In genomic region chr11:82844771-82845414, GRCm38 (mm10) we compare ENCODE assay signal across 11 mouse cellular contexts. TPM values are rescaled to one million over a fixed set of nuclear protein-coding genes. Genes with fewer than 3 reads are reported as not detected.
DNase-seq lines count a peak whose midpoint lies in the region; ATAC-seq and TF ChIP-seq lines count a peak whose summit lies in the region.
"Had no signal": no experiment of that assay in that cellular context is flagged by ENCODE, and none has a peak within 500 bp of the region (broad histone marks: within the 10 kb centered on the region; RNA-seq: fewer than 3 reads in every experiment).

No protein-coding gene starts in this region.

- ATAC-seq in forebrain, embryonic 12.5 days (ENCODE audit: low FRiP score) = no peak
- ATAC-seq in forebrain, embryonic 16.5 days = no peak
- ATAC-seq in lung, postnatal 0 days = no peak
- ATAC-seq in hindbrain, embryonic 15.5 days (ENCODE audit: low FRiP score, low read depth) = no peak
- no peak for ATAC-seq in neural tube, embryonic 13.5 days (ENCODE audit: low read depth)
- ATAC-seq in granulocyte monocyte progenitor cell, adult 5-6 weeks (replicated peaks; ENCODE audit: poor library complexity, severe bottlenecking) = no peak

- H3K9me3 ChIP-seq in forebrain, embryonic 12.5 days = no peaks in the 10 kb centered on the region
- no peaks in the 10 kb centered on the region for H3K9me3 ChIP-seq in forebrain, embryonic 16.5 days (ENCODE audit: control insufficient read depth, low read length)
- H3K9me3 ChIP-seq in lung, postnatal 0 days (ENCODE audit: low read length) = no peaks in the 10 kb centered on the region
- no peaks in the 10 kb centered on the region for H3K9me3 ChIP-seq in hindbrain, embryonic 15.5 days
- no peaks in the 10 kb centered on the region for H3K9me3 ChIP-seq in neural tube, embryonic 13.5 days

- TF ChIP-seq EP300 in lung, postnatal 0 days (IDR thresholded peaks at IDR 0.05) = no peak

- H3K36me3 ChIP-seq in forebrain, embryonic 12.5 days (replicated peaks) = no peaks in the 10 kb centered on the region
- no peaks in the 10 kb centered on the region for H3K36me3 ChIP-seq in forebrain, embryonic 16.5 days (ENCODE audit: control insufficient read depth, insufficient read depth)
- no peaks in the 10 kb centered on the region for H3K36me3 ChIP-seq in lung, postnatal 0 days (ENCODE audit: insufficient read depth, low read length)
- H3K36me3 ChIP-seq in hindbrain, embryonic 15.5 days = no peaks in the 10 kb centered on the region
- no peaks in the 10 kb centered on the region for H3K36me3 ChIP-seq in neural tube, embryonic 13.5 days

- H3K9ac ChIP-seq in forebrain, embryonic 12.5 days = no peak overlapping the region
- no peak overlapping the region for H3K9ac ChIP-seq in forebrain, embryonic 16.5 days (replicated peaks; ENCODE audit: low read depth, low read length)
- H3K9ac ChIP-seq in lung, postnatal 0 days (replicated peaks; ENCODE audit: low read depth) = no peak overlapping the region
- no peak overlapping the region for H3K9ac ChIP-seq in hindbrain, embryonic 15.5 days
- peak overlapping the region; percentile 58 for H3K9ac ChIP-seq in neural tube, embryonic 13.5 days

- H3K27me3 ChIP-seq in forebrain, embryonic 12.5 days = 0 out of 2 replicates have a peak, but pooled peaks cover 9% of the 10 kb centered on the region
- no peaks in the 10 kb centered on the region for H3K27me3 ChIP-seq in forebrain, embryonic 16.5 days (replicated peaks; ENCODE audit: control insufficient read depth, insufficient read depth, low read length)
- H3K27me3 ChIP-seq in lung, postnatal 0 days (replicated peaks; ENCODE audit: insufficient read depth, low read length) = no peaks in the 10 kb centered on the region
- H3K27me3 ChIP-seq in hindbrain, embryonic 15.5 days = no peaks in the 10 kb centered on the region
- H3K27me3 ChIP-seq in neural tube, embryonic 13.5 days = no peaks in the 10 kb centered on the region

- 0 out of 2 replicates have a peak overlapping the region, but pooled peaks have one; percentile 13 for H3K4me2 ChIP-seq in forebrain, embryonic 12.5 days
- no peak overlapping the region for H3K4me2 ChIP-seq in forebrain, embryonic 16.5 days (ENCODE audit: low read length)
- H3K4me2 ChIP-seq in lung, postnatal 0 days (replicated peaks; ENCODE audit: low read depth, low read length) = peak overlapping the region; percentile 8; the same call in 1 of the 2 replicates
- peak overlapping the region; percentile 41; the same call in 1 of the 2 replicates for H3K4me2 ChIP-seq in hindbrain, embryonic 15.5 days
- no peak overlapping the region for H3K4me2 ChIP-seq in neural tube, embryonic 13.5 days

- peaks cover 29% of the 10 kb centered on the region for H3K4me1 ChIP-seq in forebrain, embryonic 12.5 days
- peaks cover 14% of the 10 kb centered on the region for H3K4me1 ChIP-seq in forebrain, embryonic 16.5 days (replicated peaks; ENCODE audit: control insufficient read depth, insufficient read depth, low read length)
- no peaks in the 10 kb centered on the region for H3K4me1 ChIP-seq in lung, postnatal 0 days (ENCODE audit: insufficient read depth, low read depth, low read length)
- peaks cover 14% of the 10 kb centered on the region for H3K4me1 ChIP-seq in hindbrain, embryonic 15.5 days (replicated peaks)
- H3K4me1 ChIP-seq in neural tube, embryonic 13.5 days (replicated peaks) = peaks cover 38% of the 10 kb centered on the region

- H3K27ac ChIP-seq in forebrain, embryonic 12.5 days = peak overlapping the region; percentile 50; the same call in 1 of the 2 replicates
- H3K27ac ChIP-seq in forebrain, embryonic 16.5 days (ENCODE audit: low read length) = no peak overlapping the region
- H3K27ac ChIP-seq in lung, postnatal 0 days (ENCODE audit: low read length) = no peak overlapping the region
- H3K27ac ChIP-seq in hindbrain, embryonic 15.5 days (replicated peaks) = no peak overlapping the region
- 0 out of 2 replicates have a peak overlapping the region, but pooled peaks have one; percentile 38 for H3K27ac ChIP-seq in neural tube, embryonic 13.5 days (replicated peaks)

- DNase-seq in lung, postnatal 0 days (ENCODE audit: low spot score) = no peak
- no peak for DNase-seq in lung, postnatal 14 days
- no peak for DNase-seq in urinary bladder, postnatal 36 days (ENCODE audit: low spot score in 2 of 2)

- no peak overlapping the region for H3K4me3 ChIP-seq in forebrain, embryonic 12.5 days (replicated peaks)
- no peak overlapping the region for H3K4me3 ChIP-seq in forebrain, embryonic 16.5 days (replicated peaks; ENCODE audit: low read length)
- no peak overlapping the region for H3K4me3 ChIP-seq in lung, postnatal 0 days (ENCODE audit: low read depth, low read length)
- no peak overlapping the region for H3K4me3 ChIP-seq in hindbrain, embryonic 15.5 days
- no peak overlapping the region for H3K4me3 ChIP-seq in neural tube, embryonic 13.5 days

- TF ChIP-seq CTCF in lung, postnatal 0 days (IDR thresholded peaks at IDR 0.05) = no peak

- 75% methylated on average over 11 of the region's 11 CpGs for WGBS in forebrain, embryonic 12.5 days
- WGBS in forebrain, embryonic 16.5 days = 79% methylated on average over 11 of the region's 11 CpGs
- WGBS in lung, postnatal 0 days = 70% methylated on average over 11 of the region's 11 CpGs
- 76% methylated on average over 11 of the region's 11 CpGs for WGBS in hindbrain, embryonic 15.5 days
- 65% methylated on average over 11 of the region's 11 CpGs for WGBS in neural tube, embryonic 13.5 days

RNA-seq across cellular contexts. Expression of gene Rffl, which starts 26.1 kb away (rescaled TPM):
- 16.6 and 19.1 TPM in 2 replicates for polyA plus RNA-seq in forebrain, embryonic 12.5 days (2016; fragmentation: Nextera tagmentation; extraction: Ambion mirVana)
- 8.8 and 9.3 TPM in 2 replicates for polyA plus RNA-seq in forebrain, embryonic 16.5 days (2015; fragmentation: Nextera tagmentation; extraction: Ambion mirVana)
- polyA plus RNA-seq in lung, postnatal 0 days (2015; fragmentation: Nextera tagmentation; extraction: Ambion mirVana) = 9.2 and 10.3 TPM in 2 replicates
- polyA plus RNA-seq in hindbrain, embryonic 15.5 days (2015; fragmentation: Nextera tagmentation; extraction: Ambion mirVana) = 4.1 and 4.2 TPM in 2 replicates
- polyA plus RNA-seq in neural tube, embryonic 13.5 days (2015; fragmentation: Nextera tagmentation; extraction: Ambion mirVana) = 4.8 and 6.3 TPM in 2 replicates
- total RNA-seq in granulocyte monocyte progenitor cell, adult 5-6 weeks (2014; fragmentation: Nextera tagmentation) = 26.6 and 35.3 TPM in 2 replicates
- total RNA-seq in granulocyte monocyte progenitor cell, adult 5-6 weeks (2017) = 18.6 and 21.8 TPM in 2 replicates

RNA-seq across cellular contexts. Expression of gene Rad51d, which starts 45.5 kb away (rescaled TPM):
- 12.6 and 14.2 TPM in 2 replicates for polyA plus RNA-seq in forebrain, embryonic 12.5 days (2016; fragmentation: Nextera tagmentation; extraction: Ambion mirVana)
- 13.5 and 15.2 TPM in 2 replicates for polyA plus RNA-seq in forebrain, embryonic 16.5 days (2015; fragmentation: Nextera tagmentation; extraction: Ambion mirVana)
- polyA plus RNA-seq in lung, postnatal 0 days (2015; fragmentation: Nextera tagmentation; extraction: Ambion mirVana) = 7.3 and 8.7 TPM in 2 replicates
- 10.7 and 12.3 TPM in 2 replicates for polyA plus RNA-seq in hindbrain, embryonic 15.5 days (2015; fragmentation: Nextera tagmentation; extraction: Ambion mirVana)
- 11.8 and 12.4 TPM in 2 replicates for polyA plus RNA-seq in neural tube, embryonic 13.5 days (2015; fragmentation: Nextera tagmentation; extraction: Ambion mirVana)
- total RNA-seq in granulocyte monocyte progenitor cell, adult 5-6 weeks (2014; fragmentation: Nextera tagmentation) = 11.5 and 24.9 TPM in 2 replicates
- 15.3 and 18.2 TPM in 2 replicates for total RNA-seq in granulocyte monocyte progenitor cell, adult 5-6 weeks (2017)

RNA-seq across cellular contexts. Expression of gene Fndc8, which starts 47.0 kb away (rescaled TPM):
- 0.21 and 0.40 TPM in 2 replicates for polyA plus RNA-seq in forebrain, embryonic 12.5 days (2016; fragmentation: Nextera tagmentation; extraction: Ambion mirVana)
- polyA plus RNA-seq in forebrain, embryonic 16.5 days (2015; fragmentation: Nextera tagmentation; extraction: Ambion mirVana) = 0.43 and 1.1 TPM in 2 replicates
- 0.24 and 0.27 TPM in 2 replicates for polyA plus RNA-seq in lung, postnatal 0 days (2015; fragmentation: Nextera tagmentation; extraction: Ambion mirVana)
- 0.82 and 0.98 TPM in 2 replicates for polyA plus RNA-seq in hindbrain, embryonic 15.5 days (2015; fragmentation: Nextera tagmentation; extraction: Ambion mirVana)
- polyA plus RNA-seq in neural tube, embryonic 13.5 days (2015; fragmentation: Nextera tagmentation; extraction: Ambion mirVana) = 0.63 and 0.94 TPM in 2 replicates
- total RNA-seq in granulocyte monocyte progenitor cell, adult 5-6 weeks (2014; fragmentation: Nextera tagmentation) = not detected in 2 replicates
- total RNA-seq in granulocyte monocyte progenitor cell, adult 5-6 weeks (2017) = not detected in 2 replicates
- total RNA-seq: gastrocnemius, postnatal 25 days; left cerebral cortex, postnatal 10 days had no signal
- polyA plus RNA-seq: brain, embryonic 14.5 days had no signal

Comparison
In these comparisons a context has a peak if more than half of its experiments do, and no peak if none do; other contexts are left out.
1. H3K27ac ChIP-seq: peak in forebrain, embryonic 12.5 days (single experiment) and neural tube, embryonic 13.5 days (single experiment); none in forebrain, embryonic 16.5 days (single experiment), lung, postnatal 0 days (single experiment) and hindbrain, embryonic 15.5 days (single experiment).
2. H3K4me2 ChIP-seq: peak in forebrain, embryonic 12.5 days (single experiment), lung, postnatal 0 days (single experiment) and hindbrain, embryonic 15.5 days (single experiment); none in forebrain, embryonic 16.5 days (single experiment) and neural tube, embryonic 13.5 days (single experiment).